Mouse (Mus musculus) embryonic stem cell, embryonic (primary cell): ENCODE measurements around the gene Cep104.

ENCODE experiments used
- CTCF ChIA-PET, 4 experiments: fragments of 300-600 bp in 2 of 4; fragments of 350-600 bp in 2 of 4; sonication (Branson Sonifier 250); formaldehyde crosslinking; loops; one replicate each; lab custom pipeline; 2022; ENCODE audit warnings: inconsistent platforms in 2 of 4; lab: Charles Lee
- POLR2A ChIA-PET, 4 experiments: fragments of 300-600 bp in 2 of 4; fragments of 350-600 bp in 2 of 4; sonication (Branson Sonifier 250); formaldehyde crosslinking; loops; one replicate each; lab custom pipeline; 2022; ENCODE audit warnings: antibody characterized with exemption in 4 of 4, inconsistent platforms in 1 of 4; lab: Charles Lee

Gene Cep104

GRCm38 (mm10) chr4:153968063-153968462, 6.9 kb upstream of the Cep104 start:
- CTCF ChIA-PET = interaction anchor here in 2 of 4 experiments (0.6 to 0.7 kb wide), 2 partner anchors 758 to 1626 kb away, joined by 3 to 6 read pairs; no protein-coding TSS in a partner anchor
- POLR2A ChIA-PET = interaction anchor here in 1 of 4 experiments (1.2 kb wide), 1 partner anchor 9 kb away, joined by 4 read pairs; no protein-coding TSS in a partner anchor

GRCm38 (mm10) chr4:153975292-153975662, 283 bp downstream of the Cep104 start:
- ChIA-PET POLR2A (interaction anchor here (0.6 to 2.9 kb wide), 11 partner anchors 12 to 416 kb away, joined by 3 to 12 read pairs (median 5); partner anchors contain the start of genes Lrrc47 (in 3 of the 4) and A430005L14Rik (in 1 of the 4)), CTCF (no interaction called here)

GRCm38 (mm10) chr4:153975768-153976167, 774 bp downstream of the Cep104 start:
- ChIA-PET CTCF (no interaction called here), POLR2A (interaction anchor here in 3 of 4 experiments (0.7 to 2.9 kb wide), 8 partner anchors 13 to 417 kb away, joined by 3 to 12 read pairs (median 7); partner anchors contain the start of genes Lrrc47 (in 2 of the 3) and A430005L14Rik (in 1 of the 3))

- POLR2A ChIA-PET = no interaction called here
- CTCF ChIA-PET = interaction anchor here in 1 of 4 experiments (0.6 kb wide), 1 partner anchor 1434 kb away, joined by 3 read pairs; no protein-coding TSS in a partner anchor
These were observed 4.2 kb downstream of the Cep104 start for GRCm38 (mm10) chr4:153979243-153979642.

DNA sequence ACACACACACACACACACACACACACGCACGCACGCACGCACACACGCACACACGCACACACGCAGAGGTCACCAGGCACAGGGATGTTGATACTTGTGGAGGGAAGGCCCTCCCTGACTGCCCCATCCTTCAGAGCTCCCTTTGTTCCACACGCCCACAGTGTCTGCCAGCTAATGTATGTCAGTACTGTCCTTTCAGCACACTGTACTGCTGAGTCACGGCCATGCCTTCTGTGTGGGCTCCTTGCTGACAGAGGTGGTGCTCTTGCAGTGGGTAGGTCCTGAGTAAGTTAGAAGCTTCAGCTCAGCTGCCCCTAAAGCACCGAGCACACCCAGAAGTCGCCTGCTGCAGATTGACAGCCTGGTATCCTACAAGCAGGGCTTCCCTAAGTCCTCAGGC, 5.5 kb downstream of the Cep104 start:
- ChIA-PET POLR2A (interaction anchor here in 2 of 4 experiments (1.0 to 1.3 kb wide), 4 partner anchors 9 to 46 kb away, joined by 3 to 5 read pairs (median 3); partner anchors contain the start of genes A430005L14Rik (in 1 of the 2) and Smim1 (in 1 of the 2)), CTCF (interaction anchor here in 2 of 4 experiments (0.5 to 1.2 kb wide), 3 partner anchors 9 to 113 kb away, joined by 3 to 6 read pairs (median 5); no protein-coding TSS in a partner anchor)

DNA sequence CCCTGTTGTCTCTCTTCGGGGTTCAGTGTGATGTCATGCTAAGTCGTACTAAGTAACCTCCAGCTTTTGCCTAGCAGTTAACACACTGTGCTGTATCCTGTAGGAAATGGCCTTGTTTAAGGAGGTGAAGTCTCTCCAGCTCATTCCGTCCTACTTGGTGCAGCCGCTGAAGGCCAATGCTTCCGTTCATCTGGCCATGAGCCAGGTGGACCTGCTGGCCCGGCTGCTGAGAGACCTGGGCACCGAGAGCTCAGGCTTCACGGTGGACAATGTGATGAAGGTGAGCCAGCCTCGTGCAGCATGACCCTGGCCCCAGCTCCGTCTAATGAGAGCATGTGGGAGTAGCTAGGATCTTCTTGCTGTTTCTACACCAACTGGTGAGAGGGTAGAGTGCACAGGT, 17.7 kb downstream of the Cep104 start:
- POLR2A ChIA-PET = interaction anchor here in 3 of 4 experiments (0.7 to 1.9 kb wide), 15 partner anchors 9 to 89 kb away, joined by 3 to 10 read pairs (median 3); partner anchors contain the start of genes A430005L14Rik (in 2 of the 3), Cep104 (in 1 of the 3) and Dffb (in 1 of the 3)
- CTCF ChIA-PET = interaction anchor here in 1 of 4 experiments (0.8 to 1.2 kb wide), 2 partner anchors 27 to 33 kb away, joined by 4 read pairs; partner anchors contain the start of gene Smim1

DNA sequence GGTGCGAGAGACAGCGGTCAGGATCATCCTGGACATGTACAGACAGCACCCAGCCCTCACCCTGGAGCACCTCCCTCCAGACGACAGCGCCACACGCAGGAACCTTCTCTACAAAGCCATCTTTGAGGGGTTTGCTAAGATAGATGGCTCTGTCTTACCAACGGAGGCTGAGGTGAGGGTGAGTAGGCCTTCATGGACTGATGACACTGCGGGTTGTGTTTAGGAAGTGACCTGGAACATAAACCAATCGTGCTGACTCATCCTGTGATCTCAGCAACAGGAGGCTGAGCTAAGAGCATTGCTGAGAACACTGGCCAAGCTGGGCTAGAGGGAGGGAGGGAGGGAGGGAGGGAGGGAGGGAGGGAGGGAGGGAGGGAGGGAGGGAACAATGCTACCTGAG, 18.5 kb downstream of the Cep104 start:
- ChIA-PET POLR2A (interaction anchor here in 3 of 4 experiments (0.6 to 1.9 kb wide), 12 partner anchors 10 to 88 kb away, joined by 3 to 10 read pairs (median 3); partner anchors contain the start of genes Lrrc47 (in 2 of the 3), A430005L14Rik (in 1 of the 3), Cep104 (in 1 of the 3) and Dffb (in 1 of the 3)), CTCF (interaction anchor here (0.6 to 0.8 kb wide), 5 partner anchors 26 to 612 kb away, joined by 3 to 5 read pairs (median 4); no protein-coding TSS in a partner anchor)

DNA sequence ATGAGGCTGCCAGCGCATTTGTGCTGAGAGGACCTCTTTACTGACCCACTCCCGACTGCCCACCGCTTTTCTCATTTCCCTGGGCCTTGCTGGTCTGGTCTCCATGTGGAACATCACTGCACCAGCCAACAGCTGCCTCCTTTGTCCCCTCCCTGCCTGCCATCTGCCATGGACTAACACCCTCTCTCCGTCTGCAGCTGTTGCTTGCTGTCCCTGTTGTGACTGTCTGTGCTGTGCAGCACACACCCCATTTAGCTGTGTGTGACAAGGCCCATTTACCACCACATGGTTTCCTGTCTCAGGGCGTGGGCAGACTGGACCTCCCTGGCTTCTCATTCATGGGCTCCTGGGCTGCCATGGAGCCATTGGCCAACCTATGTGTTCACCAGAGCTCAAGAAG, 30.5 kb downstream of the Cep104 start:
- CTCF ChIA-PET = interaction anchor here in 2 of 4 experiments (0.6 to 1.2 kb wide), 2 partner anchors 14 to 176 kb away, joined by 3 read pairs; no protein-coding TSS in a partner anchor
- POLR2A ChIA-PET = no interaction called here

- ChIA-PET CTCF (interaction anchor here in 3 of 4 experiments (0.6 to 1.2 kb wide), 3 partner anchors 13 to 177 kb away, joined by 3 read pairs; no protein-coding TSS in a partner anchor), POLR2A (interaction anchor here in 1 of 4 experiments (0.9 kb wide), 1 partner anchor 14 kb away, joined by 3 read pairs; no protein-coding TSS in a partner anchor)
These were observed 31.3 kb downstream of the Cep104 start for GRCm38 (mm10) chr4:154006264-154006663.

DNA sequence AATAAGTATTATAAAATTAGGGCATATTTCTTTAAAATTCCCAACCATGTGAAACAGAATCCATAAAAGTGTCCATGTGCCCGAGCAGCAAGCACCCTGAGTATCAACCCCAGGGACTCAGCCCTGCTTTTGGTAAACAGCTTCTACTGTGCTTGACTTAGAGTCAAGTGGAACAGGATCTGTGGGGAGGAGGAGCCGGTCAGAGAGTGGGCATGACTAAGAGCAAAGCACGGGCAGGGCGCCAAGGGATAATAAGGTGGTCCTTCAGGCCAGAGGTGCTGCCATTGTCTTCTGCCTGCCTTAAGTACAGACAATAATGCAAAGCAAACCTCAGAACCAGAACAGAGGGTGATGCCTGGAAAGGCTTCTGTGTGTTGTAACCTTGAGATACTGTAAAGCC, 32.8 kb downstream of the Cep104 start:
- ChIA-PET CTCF (no interaction called here), POLR2A (no interaction called here)

DNA sequence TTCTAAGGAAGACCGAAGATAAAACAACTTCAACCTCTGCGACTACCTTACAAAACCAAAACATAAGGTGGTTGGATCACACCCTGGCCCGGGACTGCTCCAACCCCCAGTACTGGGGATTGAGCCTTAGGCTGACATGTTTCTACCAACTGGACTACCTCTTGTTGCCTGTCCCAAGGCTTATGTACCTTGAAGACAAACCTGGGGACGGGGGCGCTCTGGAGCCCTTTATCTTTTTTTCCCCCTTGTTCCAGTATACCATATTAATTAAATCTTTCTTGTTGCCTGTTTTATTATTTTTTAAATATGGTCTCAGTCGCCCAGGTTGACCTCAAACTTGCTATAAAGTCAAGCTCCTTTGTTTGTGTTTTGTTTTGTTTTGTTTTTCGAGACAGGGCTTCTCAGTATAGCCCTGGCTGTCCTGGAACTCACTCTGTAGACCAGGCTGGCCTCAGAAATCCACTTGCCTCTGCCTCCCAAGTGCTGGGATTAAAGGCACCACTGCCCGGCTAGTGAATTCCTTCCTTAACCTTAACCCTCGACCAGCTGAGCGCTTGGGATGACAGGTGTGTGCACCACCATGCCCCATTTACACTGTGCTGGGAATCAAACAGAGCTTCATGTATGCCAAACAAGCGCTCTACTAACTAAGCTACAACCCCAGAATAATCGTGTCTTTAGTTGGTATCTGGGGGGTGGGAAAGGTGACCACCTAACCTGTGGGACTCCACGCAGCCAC, 36.1 kb downstream of the Cep104 start:
- POLR2A ChIA-PET = interaction anchor here (0.6 to 3.5 kb wide), 26 partner anchors 9 to 412 kb away, joined by 3 to 14 read pairs (median 4); partner anchors contain the start of genes Cep104 (in 3 of the 4), Dffb (in 3 of the 4), A430005L14Rik (in 2 of the 4) and Smim1 (in 2 of the 4)
- CTCF ChIA-PET = interaction anchor here in 3 of 4 experiments (0.8 to 1.9 kb wide), 11 partner anchors 8 to 318 kb away, joined by 3 to 8 read pairs (median 4); partner anchors contain the start of gene Smim1 (in 2 of the 3)

GRCm38 (mm10) chr4:154011646-154012089, 36.7 kb downstream of the Cep104 start, which contains the start of gene Lrrc47:
Gene Lrrc47, plus strand, starts transcription at chr4:154011731.
- POLR2A ChIA-PET = interaction anchor here (0.6 to 3.5 kb wide), 27 partner anchors 8 to 413 kb away, joined by 3 to 14 read pairs (median 4); partner anchors contain the start of genes Cep104 (in 3 of the 4), Dffb (in 3 of the 4), A430005L14Rik (in 2 of the 4) and Smim1 (in 2 of the 4)
- CTCF ChIA-PET = interaction anchor here in 3 of 4 experiments (0.8 to 1.9 kb wide), 10 partner anchors 8 to 317 kb away, joined by 3 to 8 read pairs (median 4); partner anchors contain the start of gene Smim1 (in 2 of the 3)

GRCm38 (mm10) chr4:154012132-154012882, 37.3 kb downstream of the Cep104 start:
- ChIA-PET POLR2A (interaction anchor here in 3 of 4 experiments (0.6 to 3.5 kb wide), 19 partner anchors 8 to 289 kb away, joined by 3 to 14 read pairs (median 4); partner anchors contain the start of genes A430005L14Rik (in 2 of the 3), Cep104 (in 2 of the 3), Dffb (in 2 of the 3) and Smim1 (in 2 of the 3)), CTCF (interaction anchor here in 3 of 4 experiments (0.7 to 1.9 kb wide), 8 partner anchors 7 to 776 kb away, joined by 3 to 8 read pairs (median 4); partner anchors contain the start of gene Smim1 (in 1 of the 3))

DNA sequence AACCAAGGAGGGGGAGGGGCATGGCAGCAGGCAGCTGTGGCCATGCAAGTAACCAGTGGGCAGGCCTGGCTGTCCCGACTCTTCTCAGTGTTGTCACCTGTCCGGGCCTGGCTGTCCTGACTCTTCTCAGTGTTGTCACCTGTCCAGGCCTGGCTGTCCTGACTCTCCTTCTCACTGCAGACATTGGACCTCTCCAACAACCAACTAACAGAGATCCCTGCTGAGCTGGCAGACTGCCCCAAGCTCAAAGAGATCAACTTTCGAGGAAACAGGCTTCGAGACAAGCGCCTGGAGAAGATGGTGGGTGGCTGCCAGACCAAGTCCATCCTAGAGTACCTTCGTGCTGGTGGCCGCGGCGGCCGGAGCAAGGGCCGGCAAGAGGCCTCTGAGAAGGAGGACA, 40.5 kb downstream of the Cep104 start:
- CTCF ChIA-PET = no interaction called here

DNA sequence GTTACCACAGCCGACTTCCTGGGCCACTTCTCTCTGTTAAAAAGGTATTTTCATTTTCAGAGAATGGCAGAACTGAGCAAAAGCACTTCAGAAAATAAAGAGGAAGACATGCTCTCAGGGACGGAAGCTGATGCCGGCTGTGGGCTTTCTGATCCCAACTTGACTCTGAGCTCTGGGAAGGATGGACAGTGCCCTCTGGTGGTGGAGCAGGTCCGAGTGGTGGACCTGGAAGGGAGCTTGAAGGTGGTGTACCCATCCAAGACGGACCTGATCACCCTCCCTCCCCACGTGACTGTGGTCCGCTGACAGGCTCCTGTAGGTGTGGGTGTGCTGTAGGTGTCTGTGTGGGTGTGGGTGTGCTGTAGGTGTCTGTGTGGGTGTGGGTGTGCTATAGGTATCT, 44.6 kb downstream of the Cep104 start:
- CTCF ChIA-PET = interaction anchor here (0.5 to 1.4 kb wide), 31 partner anchors 8 to 1319 kb away, joined by 3 to 8 read pairs (median 3); partner anchors contain the start of gene Lrrc47 (in 1 of the 4)
- POLR2A ChIA-PET = interaction anchor here (0.7 to 3.0 kb wide), 6 partner anchors 8 to 1360 kb away, joined by 3 to 12 read pairs (median 3); partner anchors contain the start of gene Lrrc47 (in 2 of the 4)

More for the DNA sequence above, 40.5 kb downstream of the Cep104 start:
- POLR2A ChIA-PET = interaction anchor here in 3 of 4 experiments (0.6 to 1.7 kb wide), 7 partner anchors 9 to 355 kb away, joined by 3 to 7 read pairs (median 4); partner anchors contain the start of genes Smim1 (in 1 of the 3) and Tprgl (in 1 of the 3)

DNA sequence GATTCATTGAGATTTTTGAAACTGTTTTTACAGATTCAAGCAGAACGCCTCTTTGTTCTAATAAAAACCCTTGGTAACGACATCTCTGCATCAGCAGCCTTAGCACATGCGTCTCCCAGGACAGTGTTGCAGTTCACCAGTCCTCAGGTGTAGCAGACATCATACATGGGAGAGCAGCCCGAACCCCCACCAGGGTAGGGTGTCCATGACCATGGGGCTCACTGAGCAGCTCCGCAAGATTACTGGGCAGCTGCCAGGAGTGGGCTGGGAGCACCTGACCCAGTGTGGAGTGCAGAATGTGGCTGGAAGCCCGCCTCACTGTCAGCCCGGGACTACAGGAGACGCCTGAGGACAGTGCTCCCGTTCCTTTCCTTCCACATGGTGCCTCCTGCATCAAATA, 46.4 kb downstream of the Cep104 start:
- CTCF ChIA-PET = interaction anchor here in 3 of 4 experiments (0.6 to 1.6 kb wide), 5 partner anchors 9 to 1376 kb away, joined by 3 to 8 read pairs (median 4); partner anchors contain the start of genes Lrrc47 (in 1 of the 3) and Tprgl (in 1 of the 3)
- POLR2A ChIA-PET = interaction anchor here in 3 of 4 experiments (0.6 to 3.0 kb wide), 6 partner anchors 10 to 537 kb away, joined by 3 to 12 read pairs (median 4); partner anchors contain the start of gene Lrrc47 (in 2 of the 3)
